Mouse (Mus musculus): ENCODE data around the gene Trmt1. TPM values are rescaled to one million over a fixed set of nuclear protein-coding genes. Genes with fewer than 3 reads are reported as not detected.

Gene Trmt1
- total and polyA plus RNA-seq, 3 experiments: 77.0 to 160 (median 157) TPM

DNA sequence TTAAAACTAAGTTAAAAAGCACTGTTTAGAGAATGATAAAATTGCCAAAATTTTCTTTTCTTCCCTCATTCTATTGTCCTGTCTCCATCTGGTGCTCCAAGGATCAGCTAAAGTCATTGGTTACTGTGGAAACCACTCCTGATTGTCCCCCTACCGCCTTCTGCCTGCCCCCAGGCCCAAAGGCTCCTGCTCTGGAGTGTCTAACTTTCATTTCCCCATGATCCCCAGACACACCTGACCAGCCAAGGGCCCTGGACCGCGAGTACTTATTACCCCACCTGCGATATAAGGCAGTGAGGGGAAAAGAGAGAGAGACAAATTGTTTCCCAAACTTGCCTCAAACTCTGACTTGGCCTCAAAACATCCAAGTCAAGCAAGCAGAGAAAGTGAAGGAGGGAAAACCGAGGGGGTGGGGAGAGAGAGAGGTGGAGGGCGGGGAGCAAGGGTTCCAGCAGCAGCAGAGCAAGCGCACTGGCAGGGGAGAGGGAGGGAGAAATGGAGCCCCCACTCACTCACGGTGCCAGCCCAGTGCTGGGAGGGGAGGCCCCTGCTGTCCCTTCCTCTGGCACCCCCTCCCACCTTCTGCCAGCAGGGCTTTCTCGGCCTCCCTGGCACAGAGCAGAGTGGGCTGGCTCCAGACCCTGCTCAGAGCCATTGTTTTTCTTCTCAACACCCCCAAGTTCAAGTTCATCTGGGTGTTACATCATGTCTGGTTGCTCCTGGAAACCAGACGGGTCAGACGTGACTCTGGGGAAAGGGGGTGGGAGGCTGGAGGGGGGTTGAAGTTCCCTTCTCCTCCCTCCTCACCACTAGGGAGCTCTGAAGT is 26.0 kb downstream of the Trmt1 start:
- H3K4me2 ChIP-seq (ENCODE audit: insufficient read depth, low read depth, poor library complexity, severe bottlenecking): no peak overlapping the region
- no peak overlapping the region for H3K27ac ChIP-seq (ENCODE audit: insufficient read depth, low read depth)
- H3K4me1 ChIP-seq (ENCODE audit: control insufficient read depth in 1 of 2, insufficient read depth in 2 of 2): peaks cover 5 to 44% of the 10 kb centered on the region in 2 experiments; a peak in 3 of 4 replicates
- no peak overlapping the region for H3K9ac ChIP-seq (ENCODE audit: insufficient read depth, low read depth)
- DNase-seq (ENCODE audit: extremely low read depth): no peak
- no peak overlapping the region for H3K4me3 ChIP-seq (replicated peaks in 1 of 3; ENCODE audit: low read depth in 2 of 3, low read length in 2 of 3, poor library complexity in 1 of 3)
- in situ Hi-C loops (cut with MboI; ENCODE audit: low pct_ligation_motif_present, low pct_unique_long_range_greater_than_20kb, low sequenced_read_pairs) (loop anchor here (10.0 kb wide), 1 partner anchor 103 kb away; no protein-coding TSS in a partner anchor), dilution Hi-C loops (cut with MboI; ENCODE audit: extremely low pct_ligation_motif_present, extremely low pct_unique_long_range_greater_than_20kb, low sequenced_read_pairs) (no loop called here)
- no peaks in the 10 kb centered on the region for H3K79me2 ChIP-seq (replicated peaks; ENCODE audit: control insufficient read depth, extremely low read depth, insufficient read depth, poor library complexity, severe bottlenecking)
- TF ChIP-seq SMC3 (IDR thresholded peaks at IDR 0.05; ENCODE audit: low read depth, low read length) (no peak), MAZ (IDR thresholded peaks at IDR 0.05; ENCODE audit: low read depth, low read length) (no peak), JUND (conservative IDR thresholded peaks at IDR 0.05; ENCODE audit: low read depth, low read length) (no peak), PAX5 (IDR thresholded peaks at IDR 0.05; ENCODE audit: low read length) (no peak), NELFE (IDR thresholded peaks at IDR 0.05; ENCODE audit: low read depth, low read length) (no peak), ETS1 (conservative IDR thresholded peaks at IDR 0.05; ENCODE audit: low read depth, low read length) (no peak), POLR2A (IDR thresholded peaks at IDR 0.05; ENCODE audit: low read depth, low read length) (no peak), ZMIZ1 (IDR thresholded peaks at IDR 0.05; ENCODE audit: low read depth, low read length) (no peak), E2F4 (IDR thresholded peaks at IDR 0.05; ENCODE audit: insufficient replicate concordance, low read depth, low read length) (no peak), EP300 (IDR thresholded peaks at IDR 0.05; ENCODE audit: low read length) (no peak), IRF4 (IDR thresholded peaks at IDR 0.05; ENCODE audit: low read depth, low read length) (no peak), RAD21 (IDR thresholded peaks at IDR 0.05; ENCODE audit: low read depth, low read length) (no peak), GABPA (IDR thresholded peaks at IDR 0.05; ENCODE audit: insufficient replicate concordance, low read depth, low read length) (no peak), ZKSCAN1 (IDR thresholded peaks at IDR 0.05; ENCODE audit: borderline replicate concordance, low read depth, low read length) (no peak), TCF12 (IDR thresholded peaks at IDR 0.05; ENCODE audit: low read depth, low read length) (no peak), KAT2A (IDR thresholded peaks at IDR 0.05; ENCODE audit: insufficient replicate concordance, low read length) (no peak), ELF1 (IDR thresholded peaks at IDR 0.05; ENCODE audit: low read depth, low read length) (no peak), UBTF (IDR thresholded peaks at IDR 0.05; ENCODE audit: low read depth, low read length) (no peak)
- peaks cover 38% of the 10 kb centered on the region for H3K27me3 ChIP-seq (replicated peaks)
- no peaks in the 10 kb centered on the region for H3K36me3 ChIP-seq (replicated peaks in 1 of 2; ENCODE audit: control insufficient read depth in 1 of 2, insufficient read depth in 1 of 2, low read length in 1 of 2)
- no peaks in the 10 kb centered on the region for H3K9me3 ChIP-seq (replicated peaks; ENCODE audit: low read length)

GRCm38 (mm10) chr8:84712759-84713120 is 26.6 kb downstream of the Trmt1 start:
- TF ChIP-seq EP300 (IDR thresholded peaks at IDR 0.05; ENCODE audit: low read length) (no peak), USF1 (IDR thresholded peaks at IDR 0.05; ENCODE audit: low read depth, low read length) (no peak), SIN3A (IDR thresholded peaks at IDR 0.05; ENCODE audit: low read length) (no peak), SMC3 (IDR thresholded peaks at IDR 0.05; ENCODE audit: low read depth, low read length) (no peak)
- DNase-seq (ENCODE audit: extremely low read depth): no peak
- Histone ChIP-seq H3K27ac (ENCODE audit: insufficient read depth, low read depth) (no peak overlapping the region), H3K9ac (ENCODE audit: insufficient read depth, low read depth) (no peak overlapping the region), H3K4me2 (ENCODE audit: insufficient read depth, low read depth, poor library complexity, severe bottlenecking) (no peak overlapping the region), H3K79me2 (replicated peaks; ENCODE audit: control insufficient read depth, extremely low read depth, insufficient read depth, poor library complexity, severe bottlenecking) (no peaks in the 10 kb centered on the region), H3K36me3 (replicated peaks in 1 of 2; ENCODE audit: control insufficient read depth in 1 of 2, insufficient read depth in 1 of 2, low read length in 1 of 2) (no peaks in the 10 kb centered on the region), H3K4me3 (replicated peaks in 1 of 3; ENCODE audit: low read depth in 2 of 3, low read length in 2 of 3, poor library complexity in 1 of 3) (no peak overlapping the region), H3K4me1 (ENCODE audit: control insufficient read depth in 1 of 2, insufficient read depth in 2 of 2) (peaks cover 5 to 39% of the 10 kb centered on the region in 2 experiments; a peak in 3 of 4 replicates), H3K9me3 (replicated peaks; ENCODE audit: low read length) (no peaks in the 10 kb centered on the region), H3K27me3 (replicated peaks) (peaks cover 43% of the 10 kb centered on the region)
- dilution Hi-C loops (cut with MboI; ENCODE audit: extremely low pct_ligation_motif_present, extremely low pct_unique_long_range_greater_than_20kb, low sequenced_read_pairs) (no loop called here), in situ Hi-C loops (cut with MboI; ENCODE audit: low pct_ligation_motif_present, low pct_unique_long_range_greater_than_20kb, low sequenced_read_pairs) (loop anchor here (10.0 kb wide), 1 partner anchor 102 kb away; no protein-coding TSS in a partner anchor)
